Mouse (Mus musculus): Measurements from ENCODE around the gene Cttnbp2.

GRCm38 (mm10) chr6:18465626-18466025 is 49.0 kb downstream of the Cttnbp2 start:
- no peak for TF ChIP-seq CTCF (IDR thresholded peaks at IDR 0.05)
- no peak for TF ChIP-seq EP300 (IDR thresholded peaks at IDR 0.05)
